Mouse (Mus musculus) hindbrain, postnatal 0 days (tissue): ENCODE results near the gene Tmem178. TPM values are rescaled to one million over a fixed set of nuclear protein-coding genes. Genes with fewer than 3 reads are reported as not detected.
"Not testable (repeated sequence)": the region's sequence is repeated elsewhere in the genome, so short reads cannot be mapped to it uniquely, and the experiment has no call there.

Source experiments
- ATAC-seq: fragments of 200-750 bp; cut with Nextera tagmentation; 2 replicates; pipeline ENCODE4 v1.8.0; 2017; ENCODE audit warnings: mild to moderate bottlenecking, moderate TSS enrichment, moderate library complexity
- DNase-seq: peaks from one replicate; pipeline ENCODE4 v3.0.0-alpha.2; 2015; ENCODE audit warnings: low spot score
- H3K27ac ChIP-seq: fragments of 300-500 bp; sonication (generic); 2 replicates; pipeline ENCODE4 v1.5.1; 2014; ENCODE audit warnings: mild to moderate bottlenecking
- H3K27me3 ChIP-seq: fragments of 300-500 bp; sonication (generic); 2 replicates; pipeline ENCODE4 v1.6.1; 2014; ENCODE audit warnings: low read length, mixed read lengths; ENCODE audit not compliant: insufficient read depth
- H3K36me3 ChIP-seq: fragments of 300-500 bp; sonication (generic); 2 replicates; pipeline ENCODE4 v1.6.1; 2014; ENCODE audit warnings: low read length, mixed read lengths; ENCODE audit not compliant: insufficient read depth
- H3K4me1 ChIP-seq: fragments of 300-500 bp; sonication (generic); 2 replicates; pipeline ENCODE4 v1.6.1; 2014; ENCODE audit warnings: antibody characterized with exemption, low read length, mixed read lengths; ENCODE audit not compliant: insufficient read depth
- H3K4me2 ChIP-seq: fragments of 300-500 bp; sonication (generic); 2 replicates; pipeline ENCODE4 v1.6.1; 2014; ENCODE audit warnings: low read depth, mild to moderate bottlenecking, low read length, moderate library complexity, mixed read lengths
- H3K4me3 ChIP-seq: fragments of 300-500 bp; sonication (generic); 2 replicates; pipeline ENCODE4 v1.5.1; 2014; ENCODE audit warnings: low read length
- H3K9ac ChIP-seq: fragments of 300-500 bp; sonication (generic); replicated peaks from 2 replicates; pipeline ENCODE4 v1.6.1; 2014; ENCODE audit warnings: mild to moderate bottlenecking, low read length, moderate library complexity, mixed read lengths
- H3K9me3 ChIP-seq: fragments of 300-500 bp; sonication (generic); 2 replicates; pipeline ENCODE4 v1.6.1; 2016; ENCODE audit warnings: low read length, mixed read lengths
- CTCF ChIP-seq: IDR thresholded peaks from 2 replicates; pipeline ENCODE4 v1.5.1; 2016; ENCODE audit warnings: antibody characterized with exemption, control low read depth, low read depth
- WGBS: fragments of 180-500 bp; shearing (Covaris S2); extraction: QIAGEN DNeasy Blood & Tissue Kit; methylation state at CpG from one replicate; pipeline ENCODE4 v1.1.7; 2014; 5-methylcytosine and 5-hydroxymethylcytosine counted together
- polyA plus RNA-seq: library from polyadenylated mRNA; unstranded; fragments of >200 nt; fragmentation: Nextera tagmentation; extraction: Ambion mirVana; gene quantifications from 2 replicates; pipeline ENCODE4 v1.2.1, GENCODE M21; 2015
- total RNA-seq: library from RNA; depleted of rRNA; stranded (reverse); fragments of >200 nt; gene quantifications from 2 replicates; pipeline ENCODE4 v1.2.3, GENCODE M21; 2014

Gene Tmem178
- total and polyA plus RNA-seq, 2 experiments from 2014 or later = 36.9 to 49.9 TPM

- WGBS = 9% methylated on average over 24 of the region's 26 CpGs
Observed at GRCm38 (mm10) chr17:80943835-80944529, 450 bp upstream of the Tmem178 start.

GRCm38 (mm10) chr17:80945510-80945909 lies 1.1 kb downstream of the Tmem178 start:
- Histone ChIP-seq H3K4me3 (peak overlapping the region; percentile 42), H3K27ac (peak overlapping the region; percentile 66), H3K4me2 (peak overlapping the region; percentile 54), H3K9ac (peak overlapping the region; percentile 46)
- not testable (repeated sequence) for ATAC-seq, H3K36me3 ChIP-seq, DNase-seq, H3K4me1 ChIP-seq, H3K27me3 ChIP-seq, H3K9me3 ChIP-seq
- 32% methylated on average over 8 of the region's 8 CpGs for WGBS

More at GRCm38 (mm10) chr17:80943835-80944529, 450 bp upstream of the Tmem178 start:
- peak; percentile 26 for DNase-seq
- Histone ChIP-seq H3K4me1 (peaks cover 8% of the 10 kb centered on the region; the same call in 1 of the 2 replicates), H3K27me3 (no peaks in the 10 kb centered on the region), H3K4me3 (peak overlapping the region; percentile 81), H3K27ac (peak overlapping the region; percentile 80), H3K9me3 (no peaks in the 10 kb centered on the region), H3K9ac (peak overlapping the region; percentile 89), H3K36me3 (no peaks in the 10 kb centered on the region), H3K4me2 (peak overlapping the region; percentile 80)
- TF ChIP-seq CTCF = no peak
- ATAC-seq = peak; percentile 57

GRCm38 (mm10) chr17:80946091-80946885 lies 1.9 kb downstream of the Tmem178 start:
- Histone ChIP-seq H3K36me3 (no peaks in the 10 kb centered on the region), H3K9me3 (no peaks in the 10 kb centered on the region), H3K27ac (peak overlapping the region; percentile 66), H3K4me1 (peaks cover 8% of the 10 kb centered on the region; the same call in 1 of the 2 replicates), H3K9ac (peak overlapping the region; percentile 46; the same call in 1 of the 2 replicates), H3K27me3 (no peaks in the 10 kb centered on the region), H3K4me3 (peak overlapping the region; percentile 42), H3K4me2 (peak overlapping the region; percentile 54)
- ATAC-seq = no peak
- no peak for TF ChIP-seq CTCF
- 36% methylated on average over 5 of the region's 5 CpGs for WGBS
- DNase-seq = peak; percentile 60

GRCm38 (mm10) chr17:80947075-80947960 lies 2.9 kb downstream of the Tmem178 start:
- H3K27ac ChIP-seq = peak overlapping the region; percentile 66
- DNase-seq (no peak), ATAC-seq (no peak)
- H3K27me3 ChIP-seq = no peaks in the 10 kb centered on the region
- peak overlapping the region; percentile 19 for H3K9ac ChIP-seq
- 73% methylated on average over 12 of the region's 12 CpGs for WGBS
- peak overlapping the region; percentile 54 for H3K4me2 ChIP-seq
- H3K36me3 ChIP-seq = no peaks in the 10 kb centered on the region
- H3K4me3 ChIP-seq = peak overlapping the region; percentile 42
- H3K9me3 ChIP-seq = no peaks in the 10 kb centered on the region
- no peak for TF ChIP-seq CTCF
- peaks cover 8% of the 10 kb centered on the region; the same call in 1 of the 2 replicates for H3K4me1 ChIP-seq

- H3K27me3 ChIP-seq = no peaks in the 10 kb centered on the region
- no peak overlapping the region for H3K27ac ChIP-seq
- no peaks in the 10 kb centered on the region for H3K36me3 ChIP-seq
- no peaks in the 10 kb centered on the region for H3K9me3 ChIP-seq
- H3K4me3 ChIP-seq = no peak overlapping the region
- 67% methylated on average over 7 of the region's 7 CpGs for WGBS
- no peak overlapping the region for H3K9ac ChIP-seq
- H3K4me1 ChIP-seq = no peaks in the 10 kb centered on the region; the same call in none of the 2 replicates
- ATAC-seq (no peak), DNase-seq (no peak)
- 0 out of 2 replicates have a peak overlapping the region, but pooled peaks have one; percentile 2 for H3K4me2 ChIP-seq
- no peak for TF ChIP-seq CTCF
Observed at GRCm38 (mm10) chr17:80949382-80949781, 5.0 kb downstream of the Tmem178 start.

GRCm38 (mm10) chr17:80949895-80950294 lies 5.5 kb downstream of the Tmem178 start:
- H3K4me1 ChIP-seq = no peaks in the 10 kb centered on the region; the same call in none of the 2 replicates
- H3K27ac ChIP-seq = no peak overlapping the region
- H3K36me3 ChIP-seq = no peaks in the 10 kb centered on the region
- H3K27me3 ChIP-seq = no peaks in the 10 kb centered on the region
- 80% methylated on average over 10 of the region's 10 CpGs for WGBS
- DNase-seq (no peak), ATAC-seq (no peak)
- no peak overlapping the region for H3K4me3 ChIP-seq
- peak overlapping the region; percentile 13; the same call in 1 of the 2 replicates for H3K4me2 ChIP-seq
- H3K9me3 ChIP-seq = no peaks in the 10 kb centered on the region
- no peak overlapping the region for H3K9ac ChIP-seq
- no peak for TF ChIP-seq CTCF
